Comparison of ENCODE assay signal across 26 mouse cellular contexts in the genomic region with DNA sequence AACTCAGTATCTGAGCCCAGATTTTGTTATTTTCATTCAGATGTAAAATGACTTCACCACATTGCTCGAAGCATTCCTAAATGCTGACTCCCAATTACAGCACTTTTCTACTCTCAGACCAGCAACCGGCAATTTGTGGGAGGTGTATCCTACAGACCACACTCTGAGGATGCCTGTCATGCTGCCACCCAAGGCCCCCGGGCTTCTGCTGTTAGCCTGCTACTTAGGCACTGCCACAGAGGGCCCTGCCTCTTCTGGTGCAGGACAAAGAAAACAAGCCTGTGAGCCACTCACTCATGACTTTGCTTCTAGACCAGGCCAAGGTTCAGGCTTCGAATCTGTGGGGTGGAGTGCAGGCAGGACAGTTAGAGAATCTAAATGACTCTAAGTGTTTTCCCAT. TPM values are rescaled to one million over a fixed set of nuclear protein-coding genes. Genes with fewer than 3 reads are reported as not detected.
DNase-seq lines count a peak whose midpoint lies in the region; ATAC-seq and TF ChIP-seq lines count a peak whose summit lies in the region.
"Had no signal": no experiment of that assay in that cellular context is flagged by ENCODE, and none has a peak within 500 bp of the region (broad histone marks: within the 10 kb centered on the region; RNA-seq: fewer than 3 reads in every experiment).

No protein-coding gene starts in this region.

- no peaks in the 10 kb centered on the region for H3K4me1 ChIP-seq in embryonic facial prominence, embryonic 14.5 days (ENCODE audit: control insufficient read depth, insufficient read depth, low read length)
- H3K4me1 ChIP-seq in embryonic facial prominence, embryonic 10.5 days, result 0 out of 2 replicates have a peak, but pooled peaks cover 3% of the 10 kb centered on the region
- no peaks in the 10 kb centered on the region; the same call in 1 of the 2 replicates for H3K4me1 ChIP-seq in midbrain, embryonic 11.5 days (ENCODE audit: control insufficient read depth, insufficient read depth, low read length)
- no peaks in the 10 kb centered on the region for H3K4me1 ChIP-seq in midbrain, postnatal 0 days (ENCODE audit: insufficient read depth, low read length)
- H3K4me1 ChIP-seq: embryonic facial prominence, embryonic 15.5 days; forebrain, embryonic 13.5 days; heart, embryonic 10.5 days; hindbrain, embryonic 13.5 days; liver, embryonic 12.5 days; midbrain, embryonic 12.5 days; neural tube, embryonic 13.5 days had no signal

- H3K36me3 ChIP-seq in embryonic facial prominence, embryonic 14.5 days (ENCODE audit: control insufficient read depth, insufficient read depth, low read length), result no peaks in the 10 kb centered on the region
- H3K36me3 ChIP-seq in embryonic facial prominence, embryonic 10.5 days (replicated peaks), result no peaks in the 10 kb centered on the region
- H3K36me3 ChIP-seq in midbrain, embryonic 11.5 days (ENCODE audit: control insufficient read depth, insufficient read depth, low read length), result no peaks in the 10 kb centered on the region
- H3K36me3 ChIP-seq in midbrain, postnatal 0 days (ENCODE audit: insufficient read depth, low read length), result no peaks in the 10 kb centered on the region
- H3K36me3 ChIP-seq: embryonic facial prominence, embryonic 15.5 days; heart, embryonic 10.5 days; hindbrain, embryonic 13.5 days; liver, embryonic 12.5 days; midbrain, embryonic 12.5 days; neural tube, embryonic 13.5 days had no signal

- H3K9me3 ChIP-seq in embryonic facial prominence, embryonic 14.5 days (ENCODE audit: control insufficient read depth, low read length), result no peaks in the 10 kb centered on the region
- H3K9me3 ChIP-seq in embryonic facial prominence, embryonic 10.5 days, result no peaks in the 10 kb centered on the region
- H3K9me3 ChIP-seq in midbrain, embryonic 11.5 days (ENCODE audit: control insufficient read depth, low read length), result no peaks in the 10 kb centered on the region
- no peaks in the 10 kb centered on the region for H3K9me3 ChIP-seq in midbrain, postnatal 0 days (ENCODE audit: low read length)
- H3K9me3 ChIP-seq: embryonic facial prominence, embryonic 15.5 days; forebrain, embryonic 13.5 days; heart, embryonic 10.5 days; hindbrain, embryonic 13.5 days; liver, embryonic 12.5 days; midbrain, embryonic 12.5 days; neural tube, embryonic 13.5 days had no signal

- DNase-seq in embryonic facial prominence, embryonic 14.5 days (ENCODE audit: low spot score), result peak; percentile 34
- DNase-seq in embryonic facial prominence, embryonic 10.5 days (ENCODE audit: low spot score), result no peak
- peak; percentile 19 for DNase-seq in kidney, adult 11 months
- no peak for DNase-seq in kidney, postnatal 4 days
- peak; percentile 33 for DNase-seq in midbrain, embryonic 11.5 days (ENCODE audit: low spot score, missing footprints)
- no peak for DNase-seq in midbrain, postnatal 0 days (ENCODE audit: low spot score)
- DNase-seq in left cerebral cortex, adult 9 months (ENCODE audit: low spot score in 2 of 2), result no peak
- no peak for DNase-seq in adrenal gland, adult 8-10 months
- DNase-seq: adrenal gland, postnatal 25 days; cerebellum, adult 11-12 months; cerebellum, adult 9-11 months; heart, postnatal 4 days; left cerebral cortex, postnatal 4 days; liver, postnatal 0 days; lung, postnatal 36 days; right cerebral cortex, postnatal 4 days; thymus, adult 2 months; thymus, postnatal 36 days had no signal

- TF ChIP-seq CTCF in midbrain, postnatal 0 days (IDR thresholded peaks at IDR 0.05), result no peak

- H3K27me3 ChIP-seq in embryonic facial prominence, embryonic 14.5 days (replicated peaks; ENCODE audit: control insufficient read depth, insufficient read depth, low read length), result no peaks in the 10 kb centered on the region
- no peaks in the 10 kb centered on the region for H3K27me3 ChIP-seq in embryonic facial prominence, embryonic 10.5 days (replicated peaks; ENCODE audit: low read depth, poor library complexity, severe bottlenecking)
- no peaks in the 10 kb centered on the region for H3K27me3 ChIP-seq in midbrain, embryonic 11.5 days (ENCODE audit: control insufficient read depth, insufficient read depth, low read length)
- H3K27me3 ChIP-seq in midbrain, postnatal 0 days (ENCODE audit: insufficient read depth, low read length), result no peaks in the 10 kb centered on the region; the same call in 1 of the 2 replicates
- H3K27me3 ChIP-seq: embryonic facial prominence, embryonic 15.5 days; forebrain, embryonic 13.5 days; hindbrain, embryonic 13.5 days; neural tube, embryonic 13.5 days had no signal

- no peak overlapping the region for H3K9ac ChIP-seq in embryonic facial prominence, embryonic 14.5 days (ENCODE audit: low read depth, low read length)
- no peak overlapping the region for H3K9ac ChIP-seq in midbrain, embryonic 11.5 days (ENCODE audit: low read length)
- H3K9ac ChIP-seq in midbrain, postnatal 0 days (replicated peaks; ENCODE audit: low read length, poor library complexity, severe bottlenecking), result no peak overlapping the region
- H3K9ac ChIP-seq: embryonic facial prominence, embryonic 15.5 days; forebrain, embryonic 13.5 days; hindbrain, embryonic 13.5 days; liver, embryonic 12.5 days; liver, postnatal 0 days; midbrain, embryonic 12.5 days; neural tube, embryonic 13.5 days had no signal

- H3K27ac ChIP-seq in embryonic facial prominence, embryonic 14.5 days (replicated peaks; ENCODE audit: low read depth, low read length), result no peak overlapping the region
- no peak overlapping the region; the same call in 1 of the 2 replicates for H3K27ac ChIP-seq in embryonic facial prominence, embryonic 10.5 days (replicated peaks)
- no peak overlapping the region for H3K27ac ChIP-seq in midbrain, embryonic 11.5 days (ENCODE audit: low read depth, low read length)
- H3K27ac ChIP-seq in midbrain, postnatal 0 days (ENCODE audit: low read depth, low read length), result no peak overlapping the region
- H3K27ac ChIP-seq: embryonic facial prominence, embryonic 15.5 days; forebrain, embryonic 13.5 days; heart, embryonic 10.5 days; hindbrain, embryonic 13.5 days; liver, embryonic 12.5 days; midbrain, embryonic 12.5 days; neural tube, embryonic 13.5 days had no signal

- H3K4me2 ChIP-seq in embryonic facial prominence, embryonic 14.5 days (ENCODE audit: low read depth, low read length), result no peak overlapping the region
- no peak overlapping the region for H3K4me2 ChIP-seq in midbrain, embryonic 11.5 days
- no peak overlapping the region for H3K4me2 ChIP-seq in midbrain, postnatal 0 days (ENCODE audit: low read depth, low read length, poor library complexity, severe bottlenecking)
- H3K4me2 ChIP-seq: embryonic facial prominence, embryonic 15.5 days; forebrain, embryonic 13.5 days; hindbrain, embryonic 13.5 days; liver, embryonic 12.5 days; midbrain, embryonic 12.5 days; neural tube, embryonic 13.5 days had no signal

- peak; percentile 26; the same call in 1 of the 2 replicates for ATAC-seq in embryonic facial prominence, embryonic 14.5 days (ENCODE audit: low read depth)
- ATAC-seq in midbrain, embryonic 11.5 days (ENCODE audit: low FRiP score), result no peak
- ATAC-seq in midbrain, postnatal 0 days (ENCODE audit: low FRiP score), result no peak
- ATAC-seq: forebrain, embryonic 13.5 days; intestine, embryonic 16.5 days; liver, embryonic 12.5 days; liver, postnatal 0 days had no signal

- H3K4me3 ChIP-seq in embryonic facial prominence, embryonic 14.5 days (ENCODE audit: low read depth, low read length), result no peak overlapping the region
- H3K4me3 ChIP-seq in embryonic facial prominence, embryonic 10.5 days, result no peak overlapping the region
- no peak overlapping the region for H3K4me3 ChIP-seq in midbrain, embryonic 11.5 days (ENCODE audit: low read depth, low read length)
- H3K4me3 ChIP-seq in midbrain, postnatal 0 days (ENCODE audit: low read depth, low read length), result no peak overlapping the region
- H3K4me3 ChIP-seq: embryonic facial prominence, embryonic 15.5 days; forebrain, embryonic 13.5 days; heart, embryonic 10.5 days; hindbrain, embryonic 13.5 days; liver, embryonic 12.5 days; midbrain, embryonic 12.5 days; neural tube, embryonic 13.5 days had no signal

- 59% methylated on average over 4 of the region's 4 CpGs for WGBS in embryonic facial prominence, embryonic 14.5 days
- WGBS in embryonic facial prominence, embryonic 10.5 days, result 77% methylated on average over 4 of the region's 4 CpGs
- 83% methylated on average over 4 of the region's 4 CpGs for WGBS in midbrain, embryonic 11.5 days
- 73% methylated on average over 4 of the region's 4 CpGs for WGBS in midbrain, postnatal 0 days

RNA-seq across cellular contexts. Expression of a gene that starts 11.4 kb away (rescaled TPM):
- 23.4 and 28.4 TPM in 2 replicates for polyA plus RNA-seq in embryonic facial prominence, embryonic 14.5 days (2014; fragmentation: Nextera tagmentation; extraction: Ambion mirVana)
- polyA plus RNA-seq in embryonic facial prominence, embryonic 10.5 days (2016; fragmentation: Nextera tagmentation; extraction: Ambion mirVana), result 160 and 165 TPM in 2 replicates
- polyA plus RNA-seq in midbrain, embryonic 11.5 days (2014; fragmentation: Nextera tagmentation; extraction: Ambion mirVana), result 76.4 and 80.5 TPM in 2 replicates
- 278 and 306 TPM in 2 replicates for total RNA-seq in midbrain, postnatal 0 days (2014; rRNA removed)
- polyA plus RNA-seq in midbrain, postnatal 0 days (2015; fragmentation: Nextera tagmentation; extraction: Ambion mirVana), result 260 and 275 TPM in 2 replicates
- 1,000 to 10,000 TPM; 1,620 to 2,476 (median 1,986) TPM for total RNA-seq in adrenal gland, adult 8-10 months (2022)

Comparison
In these comparisons a context has a peak if more than half of its experiments do, and no peak if none do; other contexts are left out.
1. DNase-seq: peak in embryonic facial prominence, embryonic 14.5 days (single experiment), kidney, adult 11 months (single experiment) and midbrain, embryonic 11.5 days (single experiment); none in embryonic facial prominence, embryonic 10.5 days (single experiment), kidney, postnatal 4 days (0 of 2), midbrain, postnatal 0 days (single experiment), left cerebral cortex, adult 9 months (0 of 2) and adrenal gland, adult 8-10 months (single experiment).